Mouse (Mus musculus) midbrain, embryonic 14.5 days (tissue): ENCODE data around the gene Ankrd52. TPM values are rescaled to one million over a fixed set of nuclear protein-coding genes. Genes with fewer than 3 reads are reported as not detected.

ENCODE experiments used
- ATAC-seq: fragments of 200-750 bp; cut with Nextera tagmentation; 2 replicates; pipeline ENCODE4 v1.8.0; 2017; ENCODE audit warnings: moderate number of reproducible peaks, moderate library complexity; ENCODE audit not compliant: low FRiP score, low TSS enrichment
- DNase-seq: peaks from one replicate; pipeline ENCODE4 v3.0.0-alpha.2; 2015
- H3K27ac ChIP-seq: fragments of 300-500 bp; sonication (generic); replicated peaks from 2 replicates; pipeline ENCODE4 v1.5.1; 2014; ENCODE audit warnings: mild to moderate bottlenecking, low read depth, low read length, moderate library complexity
- H3K27me3 ChIP-seq: fragments of 300-500 bp; sonication (generic); 2 replicates; pipeline ENCODE4 v1.6.1; 2014; ENCODE audit warnings: low read length, control low read depth, mixed read lengths; ENCODE audit not compliant: control insufficient read depth, insufficient read depth
- H3K36me3 ChIP-seq: fragments of 300-500 bp; sonication (generic); 2 replicates; pipeline ENCODE4 v1.6.1; 2014; ENCODE audit warnings: low read length, control low read depth; ENCODE audit not compliant: control insufficient read depth, insufficient read depth
- H3K4me1 ChIP-seq: fragments of 300-500 bp; sonication (generic); 2 replicates; pipeline ENCODE4 v1.6.1; 2014; ENCODE audit warnings: mild to moderate bottlenecking, antibody characterized with exemption, low read length, control low read depth; ENCODE audit not compliant: control insufficient read depth, insufficient read depth
- H3K4me2 ChIP-seq: fragments of 300-500 bp; sonication (generic); 2 replicates; pipeline ENCODE4 v1.6.1; 2014; ENCODE audit warnings: mild to moderate bottlenecking, low read length, moderate library complexity
- H3K4me3 ChIP-seq: fragments of 300-500 bp; sonication (generic); replicated peaks from 2 replicates; pipeline ENCODE4 v1.5.1; 2014; ENCODE audit warnings: low read depth, low read length
- H3K9ac ChIP-seq: fragments of 300-500 bp; sonication (generic); replicated peaks from 2 replicates; pipeline ENCODE4 v1.6.1; 2014; ENCODE audit warnings: mild to moderate bottlenecking, low read length, moderate library complexity
- H3K9me3 ChIP-seq: fragments of 300-500 bp; sonication (generic); 2 replicates; pipeline ENCODE4 v1.6.1; 2016; ENCODE audit warnings: low read length, control low read depth, mixed read lengths; ENCODE audit not compliant: control insufficient read depth
- WGBS: fragments of 180-500 bp; shearing (Covaris S2); extraction: QIAGEN DNeasy Blood & Tissue Kit; methylation state at CpG from one replicate; pipeline ENCODE4 v1.1.7; 2014; 5-methylcytosine and 5-hydroxymethylcytosine counted together
- polyA plus RNA-seq: library from polyadenylated mRNA; unstranded; fragments of >200 nt; fragmentation: Nextera tagmentation; extraction: Ambion mirVana; gene quantifications from 2 replicates; pipeline ENCODE4 v1.2.1, GENCODE M21; 2014

Ankrd52 gene
- polyA plus RNA-seq, 1 experiment from 2014 or later: 13.3 TPM

DNA sequence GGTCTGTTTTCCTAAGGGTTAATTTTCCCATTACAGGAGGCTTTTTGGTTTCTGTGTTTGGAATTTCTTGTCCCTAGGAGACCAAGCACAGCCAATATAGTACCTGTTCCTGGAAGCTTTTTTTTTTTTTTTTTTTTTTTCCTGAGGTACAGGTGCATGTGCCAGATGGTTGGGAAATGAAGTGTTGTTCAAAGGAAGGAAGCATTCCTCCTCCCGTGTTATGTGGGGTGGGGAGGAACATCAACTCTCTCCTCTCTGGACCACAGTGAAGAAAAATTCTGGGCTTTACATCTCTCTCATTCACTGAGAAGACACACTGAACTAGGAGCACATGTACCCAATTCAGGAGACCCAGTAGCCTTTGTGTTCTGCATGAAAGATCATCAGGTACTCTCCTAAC is 36.2 kb downstream of the Ankrd52 start:
- Histone ChIP-seq H3K9ac (peak overlapping the region; percentile 84; the same call in 1 of the 2 replicates), H3K27ac (no peak overlapping the region), H3K4me2 (peak overlapping the region; percentile 98), H3K4me1 (peaks cover 22% of the 10 kb centered on the region), H3K36me3 (peaks cover 37% of the 10 kb centered on the region), H3K4me3 (no peak overlapping the region), H3K9me3 (no peaks in the 10 kb centered on the region), H3K27me3 (no peaks in the 10 kb centered on the region)
- DNase-seq: no peak
- no peak for ATAC-seq
- 74% methylated on average over 1 of the region's 1 CpGs for WGBS

DNA sequence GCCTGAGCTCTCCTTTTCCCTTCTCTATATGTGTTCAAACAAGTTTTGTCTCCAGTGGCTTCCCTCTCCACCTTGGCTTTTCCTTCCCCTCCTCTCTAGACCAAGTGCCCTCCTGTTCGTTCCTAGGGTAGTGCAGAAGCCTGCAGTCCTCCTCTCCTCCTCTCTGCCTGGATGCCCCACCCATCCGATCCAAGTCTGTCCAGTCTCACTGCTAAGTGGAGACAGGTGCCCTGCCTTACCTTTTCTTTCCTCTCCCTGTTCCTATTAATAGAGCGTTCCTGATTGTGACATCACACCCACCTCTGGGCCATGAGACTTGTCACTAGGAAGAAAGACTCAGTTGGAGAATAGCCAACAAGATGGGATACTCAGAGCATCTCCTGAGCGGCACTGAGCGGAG is 37.9 kb downstream of the Ankrd52 start:
- Histone ChIP-seq H3K27ac (no peak overlapping the region), H3K36me3 (peaks cover 51% of the 10 kb centered on the region), H3K4me2 (no peak overlapping the region), H3K4me1 (peaks cover 16% of the 10 kb centered on the region), H3K27me3 (no peaks in the 10 kb centered on the region), H3K9ac (no peak overlapping the region), H3K4me3 (no peak overlapping the region), H3K9me3 (no peaks in the 10 kb centered on the region)
- DNase-seq (no peak), ATAC-seq (no peak)
- 95% methylated on average over 5 of the region's 5 CpGs for WGBS

DNA sequence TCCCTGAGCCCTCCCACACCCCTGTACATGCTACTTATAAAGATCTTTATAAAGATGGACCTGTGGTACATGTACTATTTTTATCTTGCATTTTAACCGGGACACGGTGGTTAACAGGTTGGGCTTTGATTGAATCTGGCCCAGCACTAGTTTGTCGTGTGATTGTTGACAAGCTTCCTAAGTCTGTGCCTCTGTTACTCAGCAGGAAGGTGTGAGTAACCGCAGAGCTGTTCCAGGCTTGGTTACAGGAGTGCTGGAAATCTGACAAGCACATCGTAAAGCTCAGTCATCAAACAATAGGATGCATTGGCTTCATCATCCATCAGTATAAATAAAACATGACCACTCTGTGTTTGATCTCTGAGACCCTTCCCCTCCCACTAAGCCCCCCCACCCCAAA is 45.5 kb downstream of the Ankrd52 start:
- Histone ChIP-seq H3K27me3 (no peaks in the 10 kb centered on the region), H3K4me3 (no peak overlapping the region), H3K9me3 (no peaks in the 10 kb centered on the region), H3K9ac (no peak overlapping the region), H3K4me2 (no peak overlapping the region), H3K36me3 (peaks cover 77% of the 10 kb centered on the region), H3K4me1 (no peaks in the 10 kb centered on the region), H3K27ac (no peak overlapping the region)
- 86% methylated on average over 5 of the region's 5 CpGs for WGBS
- DNase-seq (no peak), ATAC-seq (no peak)

DNA sequence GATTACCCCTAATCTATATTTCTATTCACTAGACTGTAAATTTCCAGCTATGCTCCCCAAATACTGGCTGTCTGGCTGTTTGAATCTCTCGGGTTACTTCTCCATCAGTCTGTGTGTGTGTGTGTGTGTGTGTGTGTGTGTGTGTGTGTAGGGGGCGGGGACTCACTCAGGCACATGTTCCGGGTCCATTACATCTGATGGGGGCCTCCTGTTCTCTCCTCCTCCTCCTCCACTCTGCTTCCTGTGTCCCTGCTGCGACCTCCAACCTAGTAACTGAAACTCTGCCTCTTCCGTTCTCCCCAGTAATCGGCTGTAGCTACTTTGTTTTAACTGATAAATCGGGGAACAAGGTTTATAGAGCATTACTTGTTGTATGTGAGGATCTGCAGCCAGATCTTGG is 47.7 kb downstream of the Ankrd52 start:
- Histone ChIP-seq H3K27ac (no peak overlapping the region), H3K4me2 (no peak overlapping the region), H3K4me1 (no peaks in the 10 kb centered on the region), H3K36me3 (peaks cover 78% of the 10 kb centered on the region), H3K4me3 (no peak overlapping the region), H3K9me3 (no peaks in the 10 kb centered on the region), H3K27me3 (no peaks in the 10 kb centered on the region), H3K9ac (no peak overlapping the region)
- ATAC-seq (no peak), DNase-seq (no peak)
- 83% methylated on average over 7 of the region's 7 CpGs for WGBS

DNA sequence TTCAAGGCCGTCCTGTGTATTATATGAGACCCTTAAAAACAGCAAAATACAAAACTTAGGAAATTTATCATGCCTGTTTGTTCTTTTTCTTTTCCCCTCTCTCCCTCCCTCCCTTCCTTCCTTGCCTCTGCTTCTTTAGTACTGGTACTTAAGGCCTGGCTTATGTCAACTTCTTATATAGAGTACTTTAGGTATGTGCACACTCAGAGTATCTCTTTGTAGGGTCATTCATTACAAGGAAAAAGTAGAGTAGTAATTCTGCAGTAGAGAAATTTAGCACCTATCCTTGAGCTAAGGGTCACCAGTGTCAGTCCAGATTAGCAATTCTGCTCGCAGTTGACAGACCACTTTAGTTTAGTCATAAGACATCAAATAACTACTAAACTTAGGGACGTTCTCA is 48.3 kb downstream of the Ankrd52 start:
- H3K36me3 ChIP-seq: peaks cover 78% of the 10 kb centered on the region
- no peak overlapping the region for H3K4me3 ChIP-seq
- no peak for DNase-seq
- ATAC-seq: no peak
- no peaks in the 10 kb centered on the region for H3K9me3 ChIP-seq
- H3K27ac ChIP-seq: no peak overlapping the region
- WGBS: 95% methylated on average over 3 of the region's 3 CpGs
- no peak overlapping the region for H3K9ac ChIP-seq
- no peaks in the 10 kb centered on the region for H3K4me1 ChIP-seq
- H3K27me3 ChIP-seq: no peaks in the 10 kb centered on the region
- H3K4me2 ChIP-seq: no peak overlapping the region

DNA sequence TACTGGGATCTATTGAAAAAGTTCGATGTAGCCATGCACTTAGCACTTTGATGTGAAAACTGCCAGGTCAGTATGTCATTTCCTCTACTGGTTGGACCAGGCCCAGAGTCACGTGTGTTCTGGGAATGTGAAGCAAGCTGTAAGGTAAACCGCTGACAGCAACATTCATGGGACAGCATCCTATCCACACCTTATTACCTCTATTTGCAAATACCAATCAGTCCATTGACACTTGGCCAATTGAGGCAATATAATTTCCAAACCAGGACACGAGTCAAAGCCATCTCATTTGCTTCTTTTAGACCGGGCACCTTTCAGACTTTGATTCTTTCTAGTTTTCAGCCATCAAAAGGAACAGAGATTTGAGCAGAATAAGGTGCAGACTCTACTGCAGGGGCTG is 52.1 kb downstream of the Ankrd52 start:
- ATAC-seq: no peak
- H3K9me3 ChIP-seq: no peaks in the 10 kb centered on the region
- no peak overlapping the region for H3K27ac ChIP-seq
- no peak for DNase-seq
- H3K4me2 ChIP-seq: no peak overlapping the region
- no peaks in the 10 kb centered on the region for H3K4me1 ChIP-seq
- 98% methylated on average over 5 of the region's 5 CpGs for WGBS
- no peak overlapping the region for H3K9ac ChIP-seq
- H3K4me3 ChIP-seq: no peak overlapping the region
- H3K27me3 ChIP-seq: no peaks in the 10 kb centered on the region
- H3K36me3 ChIP-seq: peaks cover 63% of the 10 kb centered on the region

DNA sequence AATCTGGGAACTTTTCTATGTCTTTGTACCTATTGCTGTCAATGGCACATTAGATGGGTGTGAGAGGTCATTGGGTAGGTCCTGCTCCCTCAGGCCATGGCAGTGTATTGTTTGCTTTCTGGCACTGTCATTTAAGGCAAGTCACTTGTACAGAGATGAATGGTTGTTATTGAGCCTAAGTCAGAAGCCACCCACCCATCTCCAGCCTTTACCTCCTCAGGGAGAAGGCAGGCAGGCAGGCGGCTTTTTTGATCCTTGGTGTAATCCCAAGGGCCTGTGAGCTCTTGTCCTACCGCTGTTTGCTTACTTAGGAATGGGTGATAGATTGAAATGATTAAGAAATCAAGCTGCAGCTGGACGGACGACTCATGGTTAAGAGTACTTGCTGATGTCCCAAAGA is 52.5 kb downstream of the Ankrd52 start:
- no peak overlapping the region for H3K4me3 ChIP-seq

DNA sequence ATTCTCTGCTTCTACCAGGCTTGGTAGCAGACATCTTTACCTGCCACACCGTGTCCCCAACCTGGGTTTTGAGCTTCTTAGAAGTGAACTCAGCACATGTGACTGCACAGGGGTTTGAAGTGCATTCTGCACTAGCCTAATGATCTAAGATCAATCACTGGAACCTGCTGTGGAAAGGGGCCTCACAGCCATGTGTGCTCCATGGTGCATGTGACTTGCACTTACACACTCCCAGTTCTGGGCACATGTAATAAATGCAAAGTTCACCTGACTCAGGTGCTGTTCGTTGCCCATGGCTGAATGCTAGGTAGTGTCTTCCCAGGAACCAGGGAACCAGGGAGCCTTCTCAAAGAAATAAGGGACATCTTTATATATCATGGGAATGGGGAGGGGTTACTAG is 56.5 kb downstream of the Ankrd52 start:
- WGBS: 97% methylated on average over 2 of the region's 2 CpGs
- Histone ChIP-seq H3K4me3 (no peak overlapping the region), H3K4me1 (no peaks in the 10 kb centered on the region), H3K4me2 (no peak overlapping the region), H3K36me3 (peaks cover 77% of the 10 kb centered on the region), H3K9me3 (no peaks in the 10 kb centered on the region), H3K27me3 (no peaks in the 10 kb centered on the region), H3K9ac (no peak overlapping the region), H3K27ac (no peak overlapping the region)
- DNase-seq (no peak), ATAC-seq (no peak)

More for the DNA sequence above, 52.5 kb downstream of the Ankrd52 start:
- Histone ChIP-seq H3K9ac (no peak overlapping the region), H3K4me1 (no peaks in the 10 kb centered on the region), H3K9me3 (no peaks in the 10 kb centered on the region), H3K27me3 (no peaks in the 10 kb centered on the region), H3K36me3 (peaks cover 62% of the 10 kb centered on the region), H3K27ac (no peak overlapping the region), H3K4me2 (no peak overlapping the region)
- no peak for ATAC-seq
- DNase-seq: no peak
- 86% methylated on average over 4 of the region's 4 CpGs for whole genome bisulfite sequencing

DNA sequence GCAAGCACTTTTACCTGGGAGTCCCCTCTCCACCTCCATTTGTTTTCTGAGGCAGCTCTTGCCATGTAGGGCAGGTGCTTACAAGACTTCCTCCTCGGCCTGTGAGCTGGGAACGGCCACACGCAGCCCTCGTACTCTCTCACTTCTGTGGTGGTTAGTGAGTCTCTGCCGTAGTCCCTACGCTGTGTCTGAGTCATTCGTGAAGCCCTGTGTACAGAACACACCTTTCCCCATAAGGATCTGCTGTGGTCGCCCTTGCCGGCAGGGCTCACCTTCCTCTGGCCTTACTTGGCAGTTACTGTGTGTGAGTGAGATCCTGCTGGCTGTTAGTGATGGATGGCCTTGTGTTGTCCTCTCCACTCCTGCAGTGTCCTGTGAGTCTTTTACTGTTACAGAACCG is 57.8 kb downstream of the Ankrd52 start:
- H3K4me2 ChIP-seq: no peak overlapping the region
- H3K36me3 ChIP-seq: peaks cover 75% of the 10 kb centered on the region
- no peak overlapping the region for H3K4me3 ChIP-seq
- 90% methylated on average over 10 of the region's 10 CpGs for WGBS
- H3K4me1 ChIP-seq: no peaks in the 10 kb centered on the region
- ATAC-seq (no peak), DNase-seq (no peak)
- H3K27ac ChIP-seq: no peak overlapping the region
- no peaks in the 10 kb centered on the region for H3K9me3 ChIP-seq
- H3K27me3 ChIP-seq: no peaks in the 10 kb centered on the region
- no peak overlapping the region for H3K9ac ChIP-seq
